Mouse (Mus musculus) stomach, embryonic 16.5 days (tissue): Measurements from ENCODE around the gene BC052040. TPM values are rescaled to one million over a fixed set of nuclear protein-coding genes. Genes with fewer than 3 reads are reported as not detected.

Experiments
- ATAC-seq: fragments of 200-750 bp; cut with Nextera tagmentation; 2 replicates; pipeline ENCODE4 v1.8.0; 2017; ENCODE audit warnings: moderate number of reproducible peaks, moderate TSS enrichment; ENCODE audit not compliant: insufficient read depth, low FRiP score
- H3K27ac ChIP-seq: fragments of 300-500 bp; sonication (generic); 2 replicates; pipeline ENCODE4 v1.5.1; 2014; ENCODE audit warnings: low read length
- H3K27me3 ChIP-seq: fragments of 300-500 bp; sonication (generic); 2 replicates; pipeline ENCODE4 v1.6.1; 2014; ENCODE audit warnings: low read length, control low read depth, mixed read lengths; ENCODE audit not compliant: control insufficient read depth, insufficient read depth
- H3K36me3 ChIP-seq: fragments of 300-500 bp; sonication (generic); 2 replicates; pipeline ENCODE4 v1.6.1; 2014; ENCODE audit warnings: low read length; ENCODE audit not compliant: control insufficient read depth, insufficient read depth
- H3K4me1 ChIP-seq: fragments of 300-500 bp; sonication (generic); 2 replicates; pipeline ENCODE4 v1.6.1; 2014; ENCODE audit warnings: low read length, control low read depth, mixed read lengths; ENCODE audit not compliant: control insufficient read depth, insufficient read depth
- H3K4me2 ChIP-seq: fragments of 300-500 bp; sonication (generic); 2 replicates; pipeline ENCODE4 v1.6.1; 2014; ENCODE audit warnings: low read depth, low read length, mixed read lengths
- H3K4me3 ChIP-seq: fragments of 300-500 bp; sonication (generic); replicated peaks from 2 replicates; pipeline ENCODE4 v1.5.1; 2014; ENCODE audit warnings: mild to moderate bottlenecking, low read length
- H3K9ac ChIP-seq: fragments of 300-500 bp; sonication (generic); 2 replicates; pipeline ENCODE4 v1.6.1; 2014; ENCODE audit warnings: low read length
- H3K9me3 ChIP-seq: fragments of 300-500 bp; sonication (generic); replicated peaks from 2 replicates; pipeline ENCODE4 v1.6.1; 2016; ENCODE audit warnings: low read length, control low read depth; ENCODE audit not compliant: control insufficient read depth
- WGBS: fragments of 180-500 bp; shearing (Covaris S2); extraction: QIAGEN DNeasy Blood & Tissue Kit; methylation state at CpG from one replicate; pipeline ENCODE4 v1.1.7; 2014; 5-methylcytosine and 5-hydroxymethylcytosine counted together
- polyA plus RNA-seq: library from polyadenylated mRNA; unstranded; fragments of >200 nt; fragmentation: Nextera tagmentation; extraction: Ambion mirVana; gene quantifications from 2 replicates; pipeline ENCODE4 v1.2.1, GENCODE M21; 2015

BC052040 gene
- polyA plus RNA-seq, 1 experiment from 2014 or later: 13.3 TPM

- Histone ChIP-seq H3K36me3 (peaks cover 4% of the 10 kb centered on the region; the same call in 1 of the 2 replicates), H3K9me3 (peaks cover 8% of the 10 kb centered on the region; the same call in 1 of the 2 replicates), H3K4me1 (peaks cover 8% of the 10 kb centered on the region; the same call in 1 of the 2 replicates), H3K4me2 (no peak overlapping the region), H3K27ac (no peak overlapping the region), H3K4me3 (no peak overlapping the region), H3K9ac (no peak overlapping the region), H3K27me3 (no peaks in the 10 kb centered on the region)
- no peak for ATAC-seq
- WGBS: 43% methylated on average over 5 of the region's 5 CpGs
These were observed 136.0 kb downstream of the BC052040 start for GRCm38 (mm10) chr2:115717535-115717934.

DNA sequence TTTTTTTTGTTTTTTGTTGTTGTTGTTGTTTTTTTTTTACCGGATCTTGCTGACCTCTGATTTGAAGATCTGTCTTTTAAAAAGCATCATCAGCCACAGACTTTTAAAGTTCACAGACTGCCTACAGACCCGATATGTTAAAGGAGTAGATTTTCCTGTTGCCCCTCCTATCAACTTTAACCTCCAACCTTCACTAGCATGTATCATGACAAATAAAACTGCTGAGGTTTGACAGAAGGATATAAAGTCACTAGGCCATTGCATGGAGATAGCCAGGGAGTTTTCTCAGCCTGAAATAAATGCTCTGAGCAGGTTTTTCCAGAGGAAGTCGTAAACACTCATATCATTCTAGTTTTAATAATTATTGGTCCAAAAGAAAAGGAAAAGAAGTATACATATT lies 136.5 kb downstream of the BC052040 start:
- 56% methylated on average over 3 of the region's 3 CpGs for WGBS
- H3K9me3 ChIP-seq: peaks cover 8% of the 10 kb centered on the region; the same call in 1 of the 2 replicates
- no peak overlapping the region for H3K9ac ChIP-seq
- H3K27me3 ChIP-seq: no peaks in the 10 kb centered on the region
- H3K4me2 ChIP-seq: no peak overlapping the region
- no peak for ATAC-seq
- H3K4me1 ChIP-seq: peaks cover 10% of the 10 kb centered on the region; the same call in 1 of the 2 replicates
- peaks cover 4% of the 10 kb centered on the region; the same call in 1 of the 2 replicates for H3K36me3 ChIP-seq
- no peak overlapping the region for H3K27ac ChIP-seq
- H3K4me3 ChIP-seq: no peak overlapping the region

- Histone ChIP-seq H3K9me3 (peaks cover 8% of the 10 kb centered on the region; the same call in 1 of the 2 replicates), H3K4me3 (no peak overlapping the region), H3K4me1 (peaks cover 13% of the 10 kb centered on the region; the same call in 1 of the 2 replicates), H3K27ac (no peak overlapping the region), H3K36me3 (peaks cover 4% of the 10 kb centered on the region; the same call in 1 of the 2 replicates), H3K9ac (no peak overlapping the region), H3K4me2 (no peak overlapping the region), H3K27me3 (no peaks in the 10 kb centered on the region)
- peak; percentile 21; the same call in 1 of the 2 replicates for ATAC-seq
- 37% methylated on average over 8 of the region's 8 CpGs for WGBS
These were observed 141.9 kb downstream of the BC052040 start for GRCm38 (mm10) chr2:115723452-115723851.

DNA sequence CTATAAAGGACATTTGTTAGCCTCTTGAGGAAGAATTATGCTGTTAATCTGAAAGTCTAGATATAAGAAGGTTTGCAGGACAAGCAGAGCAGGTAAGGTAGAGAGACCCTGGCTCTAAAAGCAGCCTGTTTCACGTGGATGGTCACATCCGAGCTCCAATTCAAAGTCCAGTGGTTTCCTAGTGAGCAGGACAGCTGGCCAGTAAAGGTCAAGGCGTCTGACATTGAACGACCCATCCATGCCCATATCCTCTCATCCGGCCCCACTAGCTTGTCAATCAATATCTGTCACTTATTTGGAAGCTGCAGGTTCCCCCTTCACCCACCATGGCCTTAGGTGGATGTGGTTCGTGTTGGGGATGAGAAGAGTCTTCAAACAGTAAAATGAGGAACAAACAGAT lies 142.7 kb downstream of the BC052040 start:
- H3K4me3 ChIP-seq: no peak overlapping the region
- H3K9me3 ChIP-seq: peaks cover 8% of the 10 kb centered on the region; the same call in 1 of the 2 replicates
- peaks cover 13% of the 10 kb centered on the region; the same call in 1 of the 2 replicates for H3K4me1 ChIP-seq
- no peaks in the 10 kb centered on the region for H3K27me3 ChIP-seq
- 74% methylated on average over 6 of the region's 6 CpGs for WGBS
- no peak overlapping the region for H3K27ac ChIP-seq
- ATAC-seq: no peak
- H3K36me3 ChIP-seq: peaks cover 4% of the 10 kb centered on the region; the same call in 1 of the 2 replicates
- no peak overlapping the region for H3K4me2 ChIP-seq
- H3K9ac ChIP-seq: no peak overlapping the region

DNA sequence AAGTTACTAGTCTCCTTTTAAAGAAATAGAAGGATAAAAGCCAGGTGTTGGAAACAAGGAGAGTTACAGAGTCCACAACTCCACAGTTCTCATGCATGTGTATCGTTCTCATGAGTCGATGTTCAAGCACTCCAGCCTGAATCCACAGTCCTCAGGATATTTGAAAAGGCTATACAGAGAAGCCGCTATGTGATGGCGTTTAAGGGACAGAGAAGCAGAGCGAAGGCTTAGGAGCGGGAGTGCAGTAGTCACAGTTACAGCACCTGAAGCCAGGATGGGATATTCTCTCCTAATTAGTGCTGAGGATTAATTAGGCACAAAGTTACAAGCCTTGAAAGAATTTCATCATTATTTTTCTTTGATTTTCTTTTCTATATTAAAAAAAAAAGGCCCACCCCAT lies 143.2 kb downstream of the BC052040 start:
- Histone ChIP-seq H3K4me1 (peaks cover 13% of the 10 kb centered on the region; the same call in 1 of the 2 replicates), H3K27ac (no peak overlapping the region), H3K27me3 (no peaks in the 10 kb centered on the region), H3K9me3 (peaks cover 8% of the 10 kb centered on the region; the same call in 1 of the 2 replicates), H3K9ac (no peak overlapping the region), H3K4me3 (no peak overlapping the region), H3K4me2 (no peak overlapping the region), H3K36me3 (peaks cover 4% of the 10 kb centered on the region; the same call in 1 of the 2 replicates)
- ATAC-seq: no peak
- whole genome bisulfite sequencing: 89% methylated on average over 6 of the region's 6 CpGs

- WGBS: 71% methylated on average over 6 of the region's 6 CpGs
- Histone ChIP-seq H3K9ac (no peak overlapping the region), H3K4me2 (no peak overlapping the region), H3K36me3 (peaks cover 4% of the 10 kb centered on the region; the same call in 1 of the 2 replicates), H3K27me3 (no peaks in the 10 kb centered on the region), H3K9me3 (peaks cover 6% of the 10 kb centered on the region; the same call in 1 of the 2 replicates), H3K27ac (no peak overlapping the region), H3K4me3 (no peak overlapping the region), H3K4me1 (peaks cover 13% of the 10 kb centered on the region; the same call in 1 of the 2 replicates)
- no peak for ATAC-seq
These were observed 144.0 kb downstream of the BC052040 start for GRCm38 (mm10) chr2:115725503-115725902.

- Histone ChIP-seq H3K9me3 (peaks cover 2% of the 10 kb centered on the region; the same call in 1 of the 2 replicates), H3K27ac (no peak overlapping the region), H3K4me1 (peaks cover 13% of the 10 kb centered on the region; the same call in 1 of the 2 replicates), H3K36me3 (peaks cover under 1% of the 10 kb centered on the region; the same call in 1 of the 2 replicates), H3K9ac (no peak overlapping the region), H3K27me3 (no peaks in the 10 kb centered on the region), H3K4me2 (no peak overlapping the region), H3K4me3 (no peak overlapping the region)
- no peak for ATAC-seq
- 52% methylated on average over 6 of the region's 6 CpGs for WGBS
These were observed 144.4 kb downstream of the BC052040 start for GRCm38 (mm10) chr2:115725926-115726325.

DNA sequence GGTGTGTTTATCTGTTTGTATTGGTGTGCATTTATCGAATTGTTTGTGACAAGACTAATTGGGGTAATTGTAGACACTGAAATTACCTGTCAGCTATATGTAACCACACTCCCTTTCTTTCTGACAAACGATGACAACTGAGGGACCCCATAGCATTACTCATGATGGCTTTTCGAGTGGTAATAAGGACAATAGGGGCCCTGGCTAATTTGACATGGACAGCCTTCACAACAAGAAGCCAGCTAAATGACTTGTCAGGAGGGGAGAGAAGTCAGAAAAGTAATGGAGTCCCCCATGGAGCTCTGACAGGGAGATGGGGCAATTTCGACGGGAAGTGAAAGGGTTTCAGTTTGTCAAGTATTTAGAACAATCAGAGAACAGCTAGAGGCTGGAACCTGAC lies 145.3 kb downstream of the BC052040 start:
- Histone ChIP-seq H3K9me3 (no peaks in the 10 kb centered on the region), H3K27ac (no peak overlapping the region), H3K4me2 (no peak overlapping the region), H3K36me3 (no peaks in the 10 kb centered on the region), H3K9ac (no peak overlapping the region), H3K27me3 (no peaks in the 10 kb centered on the region), H3K4me1 (peaks cover 13% of the 10 kb centered on the region; the same call in 1 of the 2 replicates), H3K4me3 (no peak overlapping the region)
- WGBS: 73% methylated on average over 5 of the region's 5 CpGs
- ATAC-seq: no peak

DNA sequence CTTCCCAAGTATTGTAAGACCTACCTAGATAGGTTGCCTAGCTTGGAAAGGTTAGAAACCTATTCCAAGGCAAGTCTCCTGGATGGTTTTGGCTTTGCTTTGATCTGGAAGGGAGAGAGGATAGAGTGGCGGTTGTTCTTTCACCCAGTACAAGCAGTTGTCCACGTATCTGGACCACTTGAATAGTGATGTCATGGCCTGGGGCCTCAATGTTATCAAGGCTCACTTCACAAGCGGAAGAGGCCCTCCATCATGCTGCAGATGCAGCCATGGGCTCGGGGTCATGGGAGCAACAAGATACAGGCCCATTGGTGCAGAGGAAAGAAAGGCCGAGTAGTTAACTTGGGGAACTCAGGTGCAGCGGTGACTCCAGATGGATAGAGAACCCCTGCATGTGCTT lies 147.1 kb downstream of the BC052040 start:
- Histone ChIP-seq H3K27ac (no peak overlapping the region), H3K36me3 (no peaks in the 10 kb centered on the region), H3K4me1 (peaks cover under 1% of the 10 kb centered on the region; the same call in 1 of the 2 replicates), H3K4me2 (no peak overlapping the region), H3K9me3 (no peaks in the 10 kb centered on the region), H3K4me3 (no peak overlapping the region), H3K27me3 (no peaks in the 10 kb centered on the region), H3K9ac (no peak overlapping the region)
- no peak for ATAC-seq
- WGBS: 85% methylated on average over 6 of the region's 6 CpGs
